Mouse (Mus musculus): Measurements from ENCODE around the gene H3f3b.
A peak's percentile ranks its signal among the peaks of the same experiment; 100 is the strongest.

Gene H3f3b

GRCm38 (mm10) chr11:116045173-116045572 lies 17.4 kb upstream of the H3f3b start:
- no peak for DNase-seq

- no peak for DNase-seq
Observed at GRCm38 (mm10) chr11:116043286-116043685, 15.5 kb upstream of the H3f3b start.

- DNase-seq, result no peak
Observed at GRCm38 (mm10) chr11:116042372-116043138, 14.8 kb upstream of the H3f3b start.

GRCm38 (mm10) chr11:116041833-116042232 lies 14.1 kb upstream of the H3f3b start:
- DNase-seq, result no peak

GRCm38 (mm10) chr11:116040593-116040992 lies 12.8 kb upstream of the H3f3b start:
- DNase-seq, result no peak

GRCm38 (mm10) chr11:116037826-116038225 lies 10.1 kb upstream of the H3f3b start:
- DNase-seq, result no peak

GRCm38 (mm10) chr11:116036671-116037070 lies 8.9 kb upstream of the H3f3b start:
- no peak for DNase-seq

- DNase-seq, result no peak
Observed at GRCm38 (mm10) chr11:116034584-116034983, 6.8 kb upstream of the H3f3b start.

GRCm38 (mm10) chr11:116030898-116031845 lies 3.4 kb upstream of the H3f3b start:
- DNase-seq, result no peak

GRCm38 (mm10) chr11:116030088-116030897 lies 2.5 kb upstream of the H3f3b start, which contains the start of gene Unk:
Unk (plus strand) TSS chr11:116030322.
- DNase-seq, result peak; percentile 100

GRCm38 (mm10) chr11:116029086-116029865 lies 1.5 kb upstream of the H3f3b start:
- peak; percentile 74 for DNase-seq

GRCm38 (mm10) chr11:116028177-116028865 lies 559 bp upstream of the H3f3b start:
- DNase-seq, result peak; percentile 52

- peak; percentile 70 for DNase-seq
Observed at GRCm38 (mm10) chr11:116025056-116025845, 2.5 kb downstream of the H3f3b start.

- peak; percentile 99 for DNase-seq
Observed at GRCm38 (mm10) chr11:116024356-116024808, 3.4 kb downstream of the H3f3b start.

GRCm38 (mm10) chr11:116023771-116024355 lies 3.9 kb downstream of the H3f3b start:
- peak; percentile 87 for DNase-seq

GRCm38 (mm10) chr11:116023074-116023770 lies 4.5 kb downstream of the H3f3b start:
- DNase-seq, result peak; percentile 72

- DNase-seq, result peak; percentile 68
Observed at GRCm38 (mm10) chr11:116022256-116022780, 5.4 kb downstream of the H3f3b start.

- peak; percentile 43 for DNase-seq
Observed at GRCm38 (mm10) chr11:116021328-116022220, 6.2 kb downstream of the H3f3b start.

Data from cerebellum, adult 9-10 months (tissue).